Mouse (Mus musculus) mouse embryonic stem cell (cell line): Measurements from ENCODE around the gene Grap2.

ENCODE experiments used
- in situ Hi-C, 2 experiments: fragments of 300-500 bp; cut with MboI; formaldehyde crosslinking; loops; 1 replicate in 1 of 2; 3 replicates in 1 of 2; pipeline ENCODE4 v1.14.3; 2019 to 2020; ENCODE audit warnings: low sequenced_read_pairs in 2 of 2, low pct_unique_long_range_greater_than_20kb in 1 of 2, mixed read lengths in 1 of 2; ENCODE audit not compliant: unreplicated experiment in 1 of 2

Grap2 gene

GRCm38 (mm10) chr15:80590641-80591040 lies 18.2 kb downstream of the Grap2 start:
- in situ Hi-C loops, result no loop called here

GRCm38 (mm10) chr15:80592737-80593136 lies 20.3 kb downstream of the Grap2 start:
- in situ Hi-C loops, result no loop called here

GRCm38 (mm10) chr15:80593877-80594276 lies 21.5 kb downstream of the Grap2 start:
- in situ Hi-C loops, result no loop called here

GRCm38 (mm10) chr15:80598750-80599149 lies 26.4 kb downstream of the Grap2 start:
- in situ Hi-C loops, result no loop called here

GRCm38 (mm10) chr15:80599213-80599750 lies 26.9 kb downstream of the Grap2 start:
- in situ Hi-C loops, result no loop called here

GRCm38 (mm10) chr15:80599843-80600242 lies 27.4 kb downstream of the Grap2 start:
- in situ Hi-C loops, result no loop called here

- in situ Hi-C loops, result no loop called here
These were observed 29.1 kb downstream of the Grap2 start for GRCm38 (mm10) chr15:80601456-80601855.

- in situ Hi-C loops, result no loop called here
These were observed 30.1 kb downstream of the Grap2 start for GRCm38 (mm10) chr15:80602487-80602886.

- in situ Hi-C loops, result no loop called here
These were observed 31.6 kb downstream of the Grap2 start for GRCm38 (mm10) chr15:80604026-80604425.

GRCm38 (mm10) chr15:80607970-80608369 lies 35.6 kb downstream of the Grap2 start:
- in situ Hi-C loops, result no loop called here

- in situ Hi-C loops, result no loop called here
These were observed 37.9 kb downstream of the Grap2 start for GRCm38 (mm10) chr15:80610335-80610734.

- in situ Hi-C loops, result no loop called here
These were observed 39.1 kb downstream of the Grap2 start for GRCm38 (mm10) chr15:80611478-80611877.

GRCm38 (mm10) chr15:80613904-80614303 lies 41.5 kb downstream of the Grap2 start:
- in situ Hi-C loops, result no loop called here

GRCm38 (mm10) chr15:80614500-80615289 lies 42.3 kb downstream of the Grap2 start:
- in situ Hi-C loops, result no loop called here

- in situ Hi-C loops, result no loop called here
These were observed 42.8 kb downstream of the Grap2 start for GRCm38 (mm10) chr15:80615290-80615570.

- in situ Hi-C loops, result no loop called here
These were observed 43.4 kb downstream of the Grap2 start for GRCm38 (mm10) chr15:80615636-80616383.

- in situ Hi-C loops, result no loop called here
These were observed 45.4 kb downstream of the Grap2 start for GRCm38 (mm10) chr15:80617839-80618238.

GRCm38 (mm10) chr15:80619166-80619565 lies 46.8 kb downstream of the Grap2 start:
- in situ Hi-C loops, result no loop called here

- in situ Hi-C loops, result no loop called here
These were observed 47.4 kb downstream of the Grap2 start for GRCm38 (mm10) chr15:80619786-80620185.

- in situ Hi-C loops, result no loop called here
These were observed 48.0 kb downstream of the Grap2 start for GRCm38 (mm10) chr15:80620371-80620770.
